Mouse (Mus musculus) splenic B cell, adult 2 months (primary cell): ENCODE measurements around the gene Cul5.

ENCODE experiments used
- DNase-seq: peaks from one replicate; pipeline ENCODE4 v3.0.0-alpha.2; 2011; ENCODE audit warnings: low read depth, low spot score
- H3K27me3 ChIP-seq: 2 replicates; pipeline ENCODE4 v1.6.1; 2012; ENCODE audit warnings: mild to moderate bottlenecking, low read length, moderate library complexity, mixed read lengths; ENCODE audit not compliant: control insufficient read depth, poor library complexity, insufficient read depth, severe bottlenecking
- H3K36me3 ChIP-seq: 2 replicates; pipeline ENCODE4 v1.6.1; 2012; ENCODE audit warnings: mild to moderate bottlenecking, low read length, moderate library complexity, mixed read lengths; ENCODE audit not compliant: control insufficient read depth, poor library complexity, insufficient read depth, severe bottlenecking

Cul5 gene

GRCm38 (mm10) chr9:53581870-53582269 is 87.9 kb downstream of the Cul5 start:
- no peaks in the 10 kb centered on the region for H3K27me3 ChIP-seq
- no peak for DNase-seq
- H3K36me3 ChIP-seq, result peaks cover 6% of the 10 kb centered on the region; the same call in 1 of the 2 replicates

GRCm38 (mm10) chr9:53575721-53576120 is 94.1 kb downstream of the Cul5 start:
- peaks cover 10% of the 10 kb centered on the region; the same call in 1 of the 2 replicates for H3K36me3 ChIP-seq
- no peak for DNase-seq

GRCm38 (mm10) chr9:53572516-53573307 is 97.1 kb downstream of the Cul5 start:
- peaks cover 13% of the 10 kb centered on the region for H3K36me3 ChIP-seq
- no peak for DNase-seq
- no peaks in the 10 kb centered on the region for H3K27me3 ChIP-seq

More at GRCm38 (mm10) chr9:53575721-53576120, 94.1 kb downstream of the Cul5 start:
- H3K27me3 ChIP-seq, result no peaks in the 10 kb centered on the region

GRCm38 (mm10) chr9:53570662-53571061 is 99.2 kb downstream of the Cul5 start:
- DNase-seq, result no peak
- no peaks in the 10 kb centered on the region for H3K27me3 ChIP-seq

More at GRCm38 (mm10) chr9:53570662-53571061, 99.2 kb downstream of the Cul5 start:
- H3K36me3 ChIP-seq, result peaks cover 14% of the 10 kb centered on the region
